Mouse (Mus musculus) heart, embryonic 14.5 days (tissue): Measurements from ENCODE around the gene Sgta. TPM values are rescaled to one million over a fixed set of nuclear protein-coding genes. Genes with fewer than 3 reads are reported as not detected.

ENCODE experiments used
- ATAC-seq: fragments of 200-750 bp; cut with Nextera tagmentation; 2 replicates; pipeline ENCODE4 v1.8.0; 2017; ENCODE audit warnings: low read depth, moderate TSS enrichment; ENCODE audit not compliant: insufficient number of reproducible peaks, insufficient read depth, low FRiP score
- H3K27ac ChIP-seq, 2 experiments: fragments of 200-500 bp in 1 of 2; fragments of 300-500 bp in 1 of 2; sonication (generic) in 1 of 2; replicated peaks in 1 of 2; 2 replicates each; pipeline ENCODE4 v1.5.1; 2012 to 2014; ENCODE audit warnings: low read depth in 2 of 2, low read length in 2 of 2, control low read depth in 1 of 2, mild to moderate bottlenecking in 1 of 2, mixed read lengths in 1 of 2; ENCODE audit not compliant: control insufficient read depth in 1 of 2, insufficient read depth in 1 of 2
- H3K27me3 ChIP-seq: fragments of 300-500 bp; sonication (generic); 2 replicates; pipeline ENCODE4 v1.6.1; 2014; ENCODE audit warnings: mild to moderate bottlenecking, low read length, control low read depth; ENCODE audit not compliant: control insufficient read depth, insufficient read depth
- H3K36me3 ChIP-seq: fragments of 300-500 bp; sonication (generic); 2 replicates; pipeline ENCODE4 v1.6.1; 2014; ENCODE audit warnings: mild to moderate bottlenecking, control low read depth, low read length, mixed read lengths; ENCODE audit not compliant: control insufficient read depth, insufficient read depth
- H3K4me1 ChIP-seq, 2 experiments: fragments of 200-500 bp in 1 of 2; fragments of 300-500 bp in 1 of 2; sonication (generic) in 1 of 2; 2 replicates each; pipeline ENCODE4 v1.6.1; 2012 to 2014; ENCODE audit warnings: low read length in 2 of 2, control low read depth in 1 of 2, mixed read lengths in 1 of 2; ENCODE audit not compliant: control insufficient read depth in 2 of 2, insufficient read depth in 2 of 2
- H3K4me2 ChIP-seq: fragments of 300-500 bp; sonication (generic); 2 replicates; pipeline ENCODE4 v1.6.1; 2014; ENCODE audit warnings: mild to moderate bottlenecking, low read length
- H3K4me3 ChIP-seq, 2 experiments: fragments of 200-500 bp in 1 of 2; fragments of 300-500 bp in 1 of 2; sonication (generic) in 1 of 2; 2 replicates each; pipeline ENCODE4 v1.5.1; 2012 to 2014; ENCODE audit warnings: low read length in 2 of 2, mild to moderate bottlenecking in 2 of 2, control low read depth in 1 of 2, low read depth in 1 of 2, moderate library complexity in 1 of 2; ENCODE audit not compliant: control insufficient read depth in 1 of 2, insufficient read depth in 1 of 2
- H3K9ac ChIP-seq: fragments of 300-500 bp; sonication (generic); 2 replicates; pipeline ENCODE4 v1.6.1; 2014; ENCODE audit warnings: mild to moderate bottlenecking, low read length
- H3K9me3 ChIP-seq: fragments of 300-500 bp; sonication (generic); 2 replicates; pipeline ENCODE4 v1.6.1; 2016; ENCODE audit warnings: low read length, control low read depth; ENCODE audit not compliant: control insufficient read depth
- WGBS: fragments of 180-500 bp; shearing (Covaris S2); extraction: QIAGEN DNeasy Blood & Tissue Kit; methylation state at CpG from one replicate; pipeline ENCODE4 v1.1.7; 2014; 5-methylcytosine and 5-hydroxymethylcytosine counted together
- polyA plus RNA-seq: library from polyadenylated mRNA; unstranded; fragments of >200 nt; fragmentation: Nextera tagmentation; extraction: Ambion mirVana; gene quantifications from 2 replicates; pipeline ENCODE4 v1.2.1, GENCODE M21; 2014

Gene Sgta
- polyA plus RNA-seq, 1 experiment from 2014 or later, result 136 TPM

DNA sequence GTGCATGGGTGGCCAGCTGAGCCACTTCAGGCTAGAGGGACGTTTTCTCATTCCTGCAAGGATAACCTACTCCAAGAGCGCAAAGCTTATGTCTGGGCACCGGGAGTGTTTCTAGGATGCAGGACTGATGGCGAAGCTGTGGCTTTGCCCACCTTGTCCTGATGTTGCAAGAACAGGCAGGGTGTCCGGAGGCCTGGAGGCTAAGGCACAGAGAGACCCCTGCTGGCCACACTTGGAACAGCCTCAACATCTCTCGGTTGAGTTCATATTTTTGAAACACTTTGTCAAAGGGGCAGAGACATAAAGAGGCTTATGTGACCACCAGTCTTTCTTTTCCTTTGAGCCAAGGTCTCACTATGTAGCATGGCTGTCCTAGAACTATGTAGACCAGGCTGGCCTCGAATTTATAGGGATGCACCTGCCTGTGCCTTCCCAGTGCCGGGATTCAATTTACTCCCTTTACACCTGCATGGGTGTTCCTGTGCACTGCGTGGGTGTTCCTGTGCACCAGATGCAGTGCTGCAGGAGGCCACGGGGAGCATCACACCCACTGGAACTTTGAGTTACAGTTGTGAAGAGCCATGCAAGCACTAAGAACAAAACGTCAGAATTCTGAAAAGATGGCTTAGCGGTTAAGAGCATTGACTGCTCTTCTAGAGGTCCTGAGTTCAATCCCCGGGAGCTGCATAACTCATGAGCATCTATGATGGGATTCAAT lies 18.4 kb downstream of the Sgta start:
- no peak overlapping the region for H3K9ac ChIP-seq
- H3K4me3 ChIP-seq, result no peak overlapping the region
- H3K4me1 ChIP-seq, result no peaks in the 10 kb centered on the region
- WGBS, result 27% methylated on average over 13 of the region's 13 CpGs
- no peaks in the 10 kb centered on the region for H3K27me3 ChIP-seq
- H3K27ac ChIP-seq, result no peak overlapping the region
- no peak overlapping the region for H3K4me2 ChIP-seq
- no peak for ATAC-seq
- peaks cover 38% of the 10 kb centered on the region for H3K36me3 ChIP-seq
- no peaks in the 10 kb centered on the region for H3K9me3 ChIP-seq

DNA sequence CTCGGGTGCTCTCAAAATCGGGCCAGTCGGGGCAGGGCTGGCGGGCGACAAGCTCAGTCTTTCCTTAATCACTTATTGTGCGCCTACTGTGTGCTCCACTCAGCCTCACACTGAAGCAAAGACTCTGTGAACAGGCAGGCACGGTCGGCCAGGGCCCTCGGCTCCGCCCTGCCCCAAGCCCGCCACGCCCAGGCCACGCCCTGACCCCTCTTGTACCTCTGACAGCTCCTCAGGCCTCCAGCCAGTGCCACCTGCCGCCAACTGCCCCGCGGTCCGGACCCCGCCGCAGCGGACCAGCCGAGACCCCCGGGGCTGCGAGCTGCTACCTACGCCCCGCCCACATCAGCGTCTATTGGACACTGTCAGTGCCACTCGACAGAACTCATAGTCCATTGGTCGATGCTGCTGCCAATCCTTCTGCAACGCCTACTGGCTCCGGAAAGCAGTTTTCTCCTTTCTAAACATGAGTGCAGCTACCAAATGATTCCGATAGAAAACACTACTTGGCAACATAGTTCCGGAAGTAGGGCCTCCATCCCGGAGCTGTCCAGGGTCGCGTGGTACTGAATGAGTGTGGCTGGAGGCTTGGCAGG lies 22.9 kb downstream of the Sgta start, which contains the start of gene Slc39a3:
Gene Slc39a3, minus strand, starts transcription at position 439 of the 593 bp plus-strand sequence.
- Histone ChIP-seq H3K27ac (0 out of 4 replicates have a peak within 1 kb of the TSS, but pooled peaks of 1 of the 2 experiments have one; percentile 2), H3K4me3 (peak within 1 kb of the TSS; percentile 58 to 83), H3K9ac (peak within 1 kb of the TSS; percentile 74), H3K27me3 (no peaks in the 10 kb centered on the region), H3K4me1 (no peaks in the 10 kb centered on the region), H3K4me2 (peak within 1 kb of the TSS; percentile 77), H3K9me3 (no peaks in the 10 kb centered on the region), H3K36me3 (peaks cover 11% of the 10 kb centered on the region; the same call in 1 of the 2 replicates)
- 1% methylated on average over 35 of the region's 35 CpGs for WGBS
- ATAC-seq, result peak; percentile 94

DNA sequence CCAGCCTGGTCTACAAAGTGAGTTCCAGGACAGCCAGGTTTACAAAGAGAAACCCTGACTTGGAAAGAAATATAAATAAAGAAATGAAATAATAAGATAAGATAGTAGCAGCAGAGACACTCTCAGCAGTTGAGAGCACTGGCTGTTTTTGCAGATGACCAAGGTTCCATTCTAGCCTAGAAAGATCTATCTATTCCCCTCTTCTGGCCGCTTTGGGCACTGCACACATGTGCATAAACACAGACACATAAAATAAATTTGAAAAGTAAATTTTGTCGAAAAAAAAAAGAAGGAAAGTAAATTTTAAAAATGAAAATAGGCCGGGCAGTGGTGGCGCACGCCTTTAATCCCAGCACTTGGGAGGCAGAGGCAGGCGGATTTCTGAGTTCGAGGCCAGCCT lies 23.7 kb downstream of the Sgta start:
- WGBS, result 75% methylated on average over 7 of the region's 7 CpGs
- no peak overlapping the region for H3K9ac ChIP-seq
- no peaks in the 10 kb centered on the region for H3K4me1 ChIP-seq
- no peaks in the 10 kb centered on the region for H3K27me3 ChIP-seq
- H3K27ac ChIP-seq, result no peak overlapping the region
- H3K9me3 ChIP-seq, result no peaks in the 10 kb centered on the region
- H3K4me2 ChIP-seq, result no peak overlapping the region
- no peak overlapping the region for H3K4me3 ChIP-seq
- peaks cover 17% of the 10 kb centered on the region for H3K36me3 ChIP-seq
- no peak for ATAC-seq

- Histone ChIP-seq H3K4me3 (no peak overlapping the region), H3K4me2 (no peak overlapping the region), H3K27ac (no peak overlapping the region), H3K4me1 (no peaks in the 10 kb centered on the region), H3K36me3 (peaks cover 29% of the 10 kb centered on the region), H3K9ac (no peak overlapping the region), H3K27me3 (no peaks in the 10 kb centered on the region), H3K9me3 (no peaks in the 10 kb centered on the region)
- 67% methylated on average over 10 of the region's 10 CpGs for WGBS
- ATAC-seq, result no peak
Observed at GRCm38 (mm10) chr10:81033586-81033985, 26.4 kb downstream of the Sgta start.

DNA sequence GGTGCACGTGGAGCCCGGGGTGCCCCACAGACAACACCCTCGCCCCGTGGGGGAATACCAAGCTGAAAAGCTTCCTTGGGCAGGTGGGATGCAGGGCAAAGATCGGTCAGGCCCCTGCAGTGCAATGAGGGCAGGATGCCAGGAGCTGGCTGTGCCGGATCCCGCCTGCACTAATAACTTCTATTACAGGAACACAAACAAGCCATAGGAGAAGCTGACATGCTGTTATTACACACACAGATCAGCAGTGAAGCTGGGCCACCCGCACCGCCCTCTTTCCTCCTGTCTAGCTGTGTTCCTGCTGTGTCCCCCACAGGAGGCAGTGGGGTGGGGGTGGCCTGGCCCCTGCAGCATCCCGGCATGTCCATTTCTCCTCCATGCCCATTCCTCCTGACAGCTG lies 30.9 kb downstream of the Sgta start:
- Histone ChIP-seq H3K4me2 (no peak overlapping the region), H3K9ac (no peak overlapping the region), H3K27me3 (peaks cover 20% of the 10 kb centered on the region), H3K4me3 (no peak overlapping the region), H3K4me1 (peaks cover 4 to 12% of the 10 kb centered on the region in 2 experiments; a peak in 3 of 4 replicates), H3K36me3 (peaks cover 29% of the 10 kb centered on the region), H3K9me3 (no peaks in the 10 kb centered on the region), H3K27ac (no peak overlapping the region)
- 76% methylated on average over 10 of the region's 10 CpGs for WGBS
- no peak for ATAC-seq

DNA sequence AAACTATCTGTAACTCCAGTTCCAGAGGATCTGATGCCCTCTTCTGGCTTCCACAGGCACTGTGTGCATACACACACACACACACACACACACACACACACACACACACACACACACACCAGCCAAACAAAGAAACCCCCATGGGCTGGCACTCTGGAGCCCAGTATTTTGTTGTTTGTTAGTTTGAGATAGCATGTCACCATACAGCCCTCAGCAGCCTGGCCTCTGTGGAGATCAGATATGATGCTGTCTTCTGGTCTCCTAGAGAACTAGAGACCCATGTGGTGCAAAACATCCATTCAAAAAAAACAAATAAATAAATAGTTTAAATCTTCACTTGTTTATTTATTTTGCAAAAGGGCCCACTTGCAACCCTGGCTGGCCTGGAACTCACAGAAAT lies 31.8 kb downstream of the Sgta start:
- no peak for ATAC-seq

DNA sequence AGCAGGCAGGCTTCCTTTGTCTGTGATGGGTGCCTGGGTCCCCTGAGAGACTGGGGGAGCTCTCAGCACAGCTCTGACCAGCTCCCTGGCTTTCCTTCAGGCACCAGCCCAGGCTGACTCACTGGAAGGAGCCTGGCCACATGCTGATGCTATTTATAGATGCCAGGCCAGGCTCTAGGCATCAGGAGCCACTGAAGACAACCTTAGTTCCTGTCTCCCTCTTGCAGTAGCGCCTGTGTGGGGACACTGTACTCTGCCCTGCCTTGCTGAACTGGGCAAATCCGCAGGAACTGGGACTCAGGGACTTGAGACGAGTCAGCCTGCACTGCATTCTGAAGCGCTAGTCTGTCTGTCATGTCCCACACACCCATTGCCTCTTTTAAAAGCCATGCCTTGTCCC lies 32.6 kb downstream of the Sgta start:
- H3K9ac ChIP-seq, result no peak overlapping the region; the same call in 1 of the 2 replicates

More for the DNA sequence above, 31.8 kb downstream of the Sgta start:
- H3K27ac ChIP-seq, result no peak overlapping the region
- H3K4me2 ChIP-seq, result no peak overlapping the region
- H3K9me3 ChIP-seq, result no peaks in the 10 kb centered on the region
- peaks cover 29% of the 10 kb centered on the region for H3K36me3 ChIP-seq
- no peak overlapping the region for H3K9ac ChIP-seq
- H3K4me1 ChIP-seq, result peaks cover 4 to 12% of the 10 kb centered on the region in 2 experiments; a peak in 3 of 4 replicates
- peaks cover 28% of the 10 kb centered on the region for H3K27me3 ChIP-seq
- no peak overlapping the region for H3K4me3 ChIP-seq

More for the DNA sequence above, 32.6 kb downstream of the Sgta start:
- ATAC-seq, result no peak
- Histone ChIP-seq H3K4me3 (no peak overlapping the region), H3K27me3 (peaks cover 34% of the 10 kb centered on the region), H3K9me3 (no peaks in the 10 kb centered on the region), H3K4me1 (peaks cover 4 to 12% of the 10 kb centered on the region in 2 experiments; a peak in 3 of 4 replicates), H3K27ac (no peak overlapping the region; a peak in 1 of 4 replicates), H3K36me3 (peaks cover 20% of the 10 kb centered on the region), H3K4me2 (no peak overlapping the region)
- WGBS, result 38% methylated on average over 4 of the region's 4 CpGs
